Mouse (Mus musculus) bone marrow, adult 2 months (tissue): ENCODE results near the gene Lmod1.
A peak's percentile ranks its signal among the peaks of the same experiment; 100 is the strongest.

Source experiments
- CTCF ChIP-seq: fragments of 200-500 bp; IDR thresholded peaks from 2 replicates; pipeline ENCODE4 v1.5.1; 2011; ENCODE audit warnings: low read length, control low read depth; ENCODE audit not compliant: control insufficient read depth, insufficient read depth
- POLR2A ChIP-seq: fragments of 200-500 bp; IDR thresholded peaks from 2 replicates; pipeline ENCODE4 v1.6.1; 2011; ENCODE audit warnings: low read depth, mild to moderate bottlenecking, control low read depth, low read length, borderline replicate concordance; ENCODE audit not compliant: control insufficient read depth

GRCm38 (mm10) chr1:135313284-135314031, 11.1 kb upstream of the Lmod1 start, which contains the start of gene Timm17a:
- TF ChIP-seq CTCF (peak; percentile 2; the same call in 1 of the 2 replicates), POLR2A (peak; percentile 73; the same call in 1 of the 2 replicates)
